Mouse (Mus musculus) frontal cortex, adult (tissue): Measurements from ENCODE around the gene Crygn.

Source experiments
- ATAC-seq: cut with Nextera tagmentation; 2 replicates; pipeline ENCODE4 v1.9.2; 2017; ENCODE audit warnings: mild to moderate bottlenecking, moderate library complexity, mixed read lengths; ENCODE audit not compliant: low TSS enrichment

Crygn gene

GRCm38 (mm10) chr5:24709962-24710361 lies 47.8 kb downstream of the Crygn start:
- no peak for ATAC-seq

- ATAC-seq: no peak
Observed at GRCm38 (mm10) chr5:24704615-24705014, 53.2 kb downstream of the Crygn start.

GRCm38 (mm10) chr5:24701271-24701670 lies 56.5 kb downstream of the Crygn start:
- no peak for ATAC-seq
